Mouse (Mus musculus) retina, adult 2 months (tissue): ENCODE data around the gene Slc6a13.

Source experiments
- DNase-seq: peaks from one replicate; pipeline ENCODE4 v3.0.0-alpha.2; 2012; ENCODE audit warnings: low read depth, low spot score

The Slc6a13 gene

DNA sequence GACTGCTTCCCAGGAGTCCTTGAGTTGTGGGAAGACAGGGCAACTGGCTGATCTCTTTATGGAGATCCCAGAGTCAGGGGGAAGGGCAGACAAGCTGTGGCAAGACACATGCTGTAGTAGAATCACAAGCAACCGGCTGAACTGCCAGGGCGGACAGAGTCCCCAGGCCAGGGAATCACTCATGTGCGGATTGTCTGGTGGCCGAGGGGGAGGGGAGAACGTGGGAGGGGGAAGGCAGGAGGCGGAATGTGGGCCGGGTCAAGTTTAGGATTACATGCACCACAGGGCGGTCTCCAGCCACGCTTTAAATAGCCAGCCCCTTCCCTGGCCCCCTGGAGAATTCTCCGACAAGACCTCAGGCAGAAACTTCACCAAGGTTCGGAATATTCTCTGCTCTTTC is at the start of gene Slc6a13:
Gene Slc6a13, plus strand, starts transcription at position 274 of the 400 bp plus-strand sequence.
- no peak for DNase-seq

DNA sequence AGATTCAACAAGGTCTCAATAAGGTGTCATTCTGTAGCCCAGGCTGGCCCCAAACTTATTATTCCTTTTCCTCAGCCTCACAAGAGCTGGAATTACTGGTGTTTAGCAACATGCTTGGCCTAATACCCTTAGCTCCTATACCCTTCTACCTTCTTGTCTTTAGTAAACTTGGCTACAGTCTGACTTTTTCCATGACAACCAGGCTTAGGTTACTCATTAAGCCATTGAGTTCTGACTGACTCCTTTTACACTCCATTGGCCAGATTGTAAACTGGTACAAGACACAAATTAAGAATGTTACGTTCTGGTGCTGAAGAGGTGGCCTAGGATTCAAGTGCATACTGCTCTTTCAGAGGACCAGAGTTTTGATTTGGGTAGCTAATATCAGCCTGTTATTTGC is 49.6 kb upstream of the Slc6a13 start:
- DNase-seq: no peak

DNA sequence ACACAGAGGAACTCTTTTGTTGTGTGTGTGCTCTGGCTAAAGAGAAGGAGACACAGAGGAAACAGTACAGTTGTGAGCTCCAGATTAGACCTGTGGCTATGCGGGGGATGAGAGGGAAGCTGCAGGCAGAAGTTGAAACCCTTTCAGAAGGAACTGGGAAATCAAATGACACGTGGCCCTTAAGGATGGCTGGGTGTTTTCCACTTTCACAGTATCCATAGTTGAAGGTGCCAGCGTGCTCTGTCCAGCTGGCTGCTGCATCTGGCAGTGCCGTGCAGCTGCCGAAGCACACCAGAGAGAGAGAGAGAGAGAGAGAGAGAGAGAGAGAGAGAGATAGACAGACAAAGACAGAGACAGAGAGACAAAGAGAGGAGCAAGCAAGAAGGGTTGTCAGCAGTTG is 48.8 kb upstream of the Slc6a13 start:
- DNase-seq: no peak

DNA sequence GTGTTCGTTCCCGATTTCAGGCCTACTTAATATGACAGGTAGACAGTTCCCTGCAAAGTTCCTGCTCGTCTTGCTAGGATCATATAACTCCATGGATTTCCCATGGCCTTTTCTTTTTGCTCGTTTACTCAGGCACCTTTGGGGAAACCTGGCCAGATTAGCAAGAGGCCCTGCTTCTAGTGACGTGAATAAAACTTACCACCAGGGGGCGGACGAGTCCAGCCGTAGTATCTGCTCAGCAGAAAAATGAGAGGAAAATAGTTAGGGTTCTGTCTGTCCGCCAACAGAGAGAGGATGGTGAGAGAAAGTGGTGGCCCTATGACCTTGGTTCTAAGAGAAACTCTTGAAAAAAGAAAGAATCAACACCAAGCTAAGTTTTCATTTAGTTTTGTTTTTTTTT is 39.5 kb upstream of the Slc6a13 start:
- no peak for DNase-seq

DNA sequence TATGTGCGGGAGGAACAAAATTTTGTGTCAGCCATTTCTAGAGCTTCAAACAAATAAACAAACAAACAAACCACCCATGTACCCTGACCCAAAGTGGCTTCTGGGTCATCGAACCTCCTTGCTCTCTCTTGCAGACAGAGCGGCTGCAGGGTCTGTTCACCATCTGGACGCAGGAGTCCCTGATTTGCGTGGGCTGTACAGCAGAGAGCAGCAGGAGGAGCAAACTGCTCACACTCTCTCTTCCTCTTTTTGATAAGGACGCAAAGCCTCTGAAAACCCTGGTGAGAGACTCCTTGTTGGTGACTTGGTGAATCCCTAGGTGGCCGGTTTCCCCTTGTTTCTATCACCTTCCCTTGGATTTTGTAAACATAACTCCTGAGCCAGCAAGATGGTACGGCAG is 38.8 kb upstream of the Slc6a13 start:
- DNase-seq: no peak

DNA sequence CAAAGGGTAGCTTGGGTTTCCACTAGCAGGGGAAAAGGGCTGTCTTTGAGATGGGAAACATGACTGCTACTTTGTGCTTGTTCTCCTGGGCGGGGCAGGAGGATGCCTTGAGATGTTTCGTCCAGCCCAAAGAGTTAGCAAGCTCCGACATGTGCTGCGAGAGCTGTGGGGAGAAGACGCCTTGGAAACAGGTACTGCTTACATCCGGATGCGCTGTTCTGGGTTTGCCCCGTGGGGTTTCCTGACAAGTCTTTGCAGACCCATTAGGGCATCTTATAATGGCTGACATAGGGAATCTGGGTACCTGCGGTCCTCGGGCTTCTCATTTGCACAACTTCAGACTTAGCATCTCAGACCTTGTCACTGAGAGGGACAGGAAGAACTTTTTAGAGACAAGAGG is 38.0 kb upstream of the Slc6a13 start:
- no peak for DNase-seq

DNA sequence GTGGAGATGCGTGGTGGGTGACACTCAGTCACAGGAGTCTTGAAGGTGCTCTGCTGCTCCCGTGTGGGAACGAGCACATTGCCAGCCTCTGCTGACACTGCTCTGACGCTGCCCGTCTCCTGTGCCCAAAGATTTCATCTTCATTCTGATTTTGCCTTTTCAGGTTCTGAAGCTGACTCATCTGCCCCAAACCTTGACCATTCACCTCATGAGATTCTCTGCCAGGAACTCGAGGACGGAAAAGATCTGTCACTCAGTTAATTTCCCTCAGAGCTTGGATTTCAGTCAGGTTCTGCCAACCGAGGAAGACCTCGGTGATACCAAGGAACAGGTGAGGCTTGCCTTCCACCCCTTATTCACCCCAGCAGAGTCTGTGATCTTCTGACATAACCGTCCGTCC is 37.5 kb upstream of the Slc6a13 start:
- no peak for DNase-seq

DNA sequence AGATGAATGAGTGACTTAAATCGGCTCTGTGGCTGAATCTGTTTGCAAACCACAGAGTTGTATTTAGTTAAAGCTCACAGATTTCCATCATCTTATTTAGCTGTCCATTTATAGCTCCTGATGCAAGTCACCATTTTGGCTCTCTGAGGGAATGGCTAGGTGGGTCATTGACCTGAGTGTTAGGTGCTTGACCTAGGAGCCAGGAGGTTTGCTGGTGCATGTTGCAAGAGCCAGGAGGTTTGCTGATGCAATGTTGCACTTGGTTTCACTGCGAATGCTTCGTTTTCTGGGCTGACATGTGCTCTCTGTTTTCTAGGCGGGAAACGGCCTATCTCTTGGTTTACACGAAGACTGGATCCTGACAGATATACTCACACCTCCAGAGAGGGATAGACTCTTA is 29.9 kb upstream of the Slc6a13 start:
- no peak for DNase-seq

DNA sequence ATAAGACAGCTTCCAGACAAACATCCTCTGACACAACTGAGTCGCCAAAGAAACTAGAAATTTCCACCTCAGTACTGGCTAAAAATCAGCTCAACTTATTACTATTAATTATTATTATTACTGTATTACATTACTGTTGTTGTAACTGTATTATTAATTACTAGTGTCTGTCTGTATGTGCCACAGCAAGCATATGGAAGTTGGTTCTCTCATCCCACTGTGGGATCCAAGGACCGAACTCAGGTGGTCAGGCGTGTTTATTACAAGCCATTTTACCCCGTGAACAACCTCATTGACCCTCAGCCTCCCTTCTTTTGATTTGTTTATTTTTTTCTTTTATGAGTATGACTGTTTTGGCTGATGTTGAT is 28.3 kb upstream of the Slc6a13 start:
- no peak for DNase-seq

DNA sequence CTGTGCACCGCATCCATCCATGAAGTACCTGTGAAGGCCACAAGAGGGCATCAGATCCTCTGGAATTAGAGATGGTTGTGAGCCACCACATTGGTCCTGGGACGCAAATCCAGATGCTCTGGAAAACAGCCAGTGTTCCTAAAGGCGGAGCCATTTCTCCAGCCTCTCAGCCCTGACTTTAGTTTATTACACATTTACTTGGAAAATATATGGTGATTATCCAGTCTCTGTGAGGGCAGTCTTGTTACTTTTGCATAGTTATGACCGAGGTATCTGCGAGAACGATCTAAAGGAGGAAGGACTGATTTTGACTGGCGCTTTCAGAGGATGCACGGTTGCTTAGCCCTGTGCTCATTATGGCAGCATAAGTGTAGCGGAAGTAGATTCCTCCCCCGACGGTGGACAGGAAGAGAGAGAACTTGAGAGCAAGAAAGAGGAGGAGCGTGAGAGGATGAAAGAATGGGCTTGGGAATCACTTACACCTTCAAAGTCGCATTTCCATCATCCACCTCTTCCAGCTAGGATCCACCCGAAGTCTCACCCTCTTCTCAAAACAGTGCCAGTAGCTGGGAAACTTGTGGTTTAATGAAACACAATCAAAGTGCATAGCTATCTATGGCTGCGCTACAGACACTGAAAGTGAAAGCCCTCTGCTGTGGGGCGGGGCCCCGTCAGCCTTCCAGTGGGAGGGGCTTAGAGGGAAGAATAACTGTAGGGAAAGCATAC is 27.8 kb upstream of the Slc6a13 start:
- DNase-seq: peak; percentile 61

DNA sequence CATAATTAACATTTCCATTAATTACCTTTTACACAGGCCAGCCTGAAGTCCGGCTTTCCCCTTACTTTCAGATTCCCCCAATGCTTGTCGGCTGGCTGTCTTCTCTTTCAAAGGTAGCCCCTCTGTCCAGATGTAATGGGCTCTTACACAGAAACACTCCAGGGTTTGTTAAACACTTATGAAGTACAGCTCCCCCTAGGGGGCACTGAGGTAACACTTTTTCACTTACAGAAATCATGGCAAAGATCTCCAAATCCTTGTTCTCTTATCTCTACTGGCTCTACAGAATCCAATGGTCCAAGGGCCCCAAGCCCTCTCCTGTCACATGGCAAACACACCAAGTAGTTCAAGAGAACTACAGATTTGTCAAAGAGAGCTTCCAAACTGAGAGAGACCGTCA is 25.7 kb upstream of the Slc6a13 start:
- DNase-seq: peak; percentile 2

DNA sequence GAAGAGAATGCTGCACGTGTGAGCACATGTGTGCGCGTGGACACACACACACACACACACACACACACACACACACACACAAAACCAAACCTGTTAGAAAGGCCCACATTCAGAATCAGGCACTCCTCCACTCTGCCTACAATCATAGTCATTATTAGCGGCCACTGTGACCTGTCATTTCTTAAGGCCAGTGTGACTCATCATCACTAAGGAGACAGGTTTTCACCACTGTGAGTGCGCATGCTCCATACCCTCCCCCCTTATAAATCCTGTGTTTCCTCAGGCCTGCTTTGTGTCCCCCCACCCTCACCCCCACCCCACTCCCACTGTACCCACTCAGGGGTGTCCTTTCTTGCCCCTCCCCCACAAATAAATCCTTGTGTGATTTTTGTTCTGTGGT is 15.9 kb upstream of the Slc6a13 start:
- no peak for DNase-seq

DNA sequence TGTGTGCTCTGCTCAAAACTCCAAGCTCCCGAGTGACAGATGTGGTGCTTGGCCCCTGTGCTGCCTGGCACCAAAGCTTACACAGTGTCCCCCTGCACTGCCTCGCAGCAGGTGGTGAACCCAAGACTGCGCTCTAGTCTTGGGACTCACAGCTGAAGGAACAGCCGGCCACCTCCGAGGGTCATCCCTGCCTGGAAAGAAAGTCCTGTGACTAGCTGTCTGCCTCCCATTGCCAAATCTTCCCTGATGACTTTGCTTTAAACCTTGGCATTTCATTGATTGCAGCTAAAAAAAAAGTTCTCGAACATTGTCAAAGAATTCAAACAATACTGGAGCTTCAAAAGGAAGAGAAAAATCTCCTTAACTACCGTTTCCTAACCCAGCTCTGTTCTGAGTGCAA is 710 bp upstream of the Slc6a13 start:
- no peak for DNase-seq

DNA sequence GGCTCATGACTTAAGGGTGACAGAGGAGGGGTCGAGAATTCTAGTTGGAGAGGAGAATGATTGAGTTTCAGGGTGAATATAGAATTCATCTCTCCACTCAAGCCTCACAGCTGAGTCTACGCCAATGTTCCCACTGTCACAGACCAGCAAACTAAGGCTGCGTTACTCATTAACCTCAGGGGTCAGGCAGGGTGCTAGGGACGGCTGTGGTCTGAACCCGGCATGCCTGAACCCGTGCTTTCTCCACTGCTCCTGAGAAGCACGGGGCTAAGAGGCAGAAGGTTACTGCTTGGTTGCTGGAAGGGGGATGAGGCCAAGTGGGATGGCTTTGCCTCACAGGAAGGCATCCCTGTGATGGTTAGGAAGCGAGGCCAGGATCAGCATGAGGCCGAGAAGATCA is 477 bp downstream of the Slc6a13 start:
- DNase-seq: no peak

DNA sequence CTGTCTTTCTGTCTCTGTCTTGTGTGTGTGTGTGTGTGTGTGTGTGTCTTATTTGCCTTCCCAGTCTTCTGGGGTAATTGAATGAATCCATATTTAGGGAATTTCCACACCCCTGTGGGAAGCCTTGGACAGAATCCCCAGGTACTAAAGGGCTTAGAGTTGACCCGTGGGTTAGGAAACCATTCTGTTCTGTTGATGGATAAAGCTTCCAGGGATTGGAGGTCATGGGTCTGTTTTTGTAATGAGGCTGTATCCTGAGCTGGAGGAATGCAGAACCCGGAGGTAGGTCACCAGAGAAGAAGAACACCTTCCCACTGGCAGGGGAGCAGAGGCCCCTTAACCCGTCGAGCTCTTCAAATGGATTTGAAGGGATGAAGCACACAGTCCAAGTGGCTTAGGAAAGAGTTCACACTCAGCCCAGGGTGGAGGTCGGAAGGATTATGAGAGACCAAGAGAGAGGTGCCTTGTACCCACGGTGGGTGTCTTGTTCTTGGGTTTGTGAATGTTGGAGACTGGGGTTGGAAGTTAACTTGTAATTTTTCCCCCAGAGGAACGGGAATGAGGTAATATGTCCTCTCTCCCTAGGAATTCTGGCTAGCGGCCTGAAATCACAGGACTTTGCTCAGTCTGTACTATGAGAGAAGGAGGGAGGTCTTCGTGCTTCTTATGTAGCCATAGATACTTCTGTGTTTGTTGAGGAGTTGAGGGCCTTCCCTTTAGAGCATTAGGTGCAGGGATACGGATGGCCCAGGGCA is 3.6 kb downstream of the Slc6a13 start:
- DNase-seq: no peak

DNA sequence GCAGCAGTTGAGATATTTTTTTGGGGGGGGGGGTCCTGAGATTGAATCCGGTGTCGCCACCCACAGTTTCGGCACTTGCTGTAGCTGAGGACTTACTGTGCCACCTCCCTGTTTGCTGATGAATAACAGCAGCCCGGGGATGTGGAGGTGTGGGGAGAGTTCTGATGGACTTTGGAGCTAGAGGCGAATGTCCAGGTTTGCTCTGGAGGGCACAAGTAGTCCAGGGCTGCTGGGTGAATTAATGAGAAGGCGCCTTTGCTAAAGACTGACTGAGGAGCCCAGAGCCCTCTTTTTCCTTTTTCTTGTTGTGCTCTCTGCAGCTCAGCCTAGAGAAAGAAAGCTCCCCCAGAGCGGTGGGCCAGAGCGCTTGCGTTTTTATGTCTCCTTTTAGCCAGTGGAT is 4.6 kb downstream of the Slc6a13 start:
- no peak for DNase-seq

DNA sequence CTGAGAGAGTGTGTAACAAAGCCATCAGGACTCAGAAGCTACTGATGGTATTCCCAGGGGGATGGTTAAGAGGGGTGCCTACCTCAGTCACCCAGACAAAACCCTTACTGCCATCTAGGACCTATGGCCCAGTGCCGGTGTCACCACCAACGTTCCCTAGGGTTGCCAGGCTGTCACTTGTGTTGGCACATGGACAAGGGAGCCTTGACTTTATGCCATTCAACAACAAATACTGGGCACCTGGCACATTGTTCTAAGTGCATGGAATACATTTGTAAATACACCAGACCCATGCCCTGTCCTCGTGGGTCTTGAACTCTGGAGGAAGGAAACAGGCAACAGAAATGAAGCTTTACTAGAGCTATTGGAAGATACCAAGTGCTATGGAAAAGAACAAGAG is 5.5 kb downstream of the Slc6a13 start:
- no peak for DNase-seq

DNA sequence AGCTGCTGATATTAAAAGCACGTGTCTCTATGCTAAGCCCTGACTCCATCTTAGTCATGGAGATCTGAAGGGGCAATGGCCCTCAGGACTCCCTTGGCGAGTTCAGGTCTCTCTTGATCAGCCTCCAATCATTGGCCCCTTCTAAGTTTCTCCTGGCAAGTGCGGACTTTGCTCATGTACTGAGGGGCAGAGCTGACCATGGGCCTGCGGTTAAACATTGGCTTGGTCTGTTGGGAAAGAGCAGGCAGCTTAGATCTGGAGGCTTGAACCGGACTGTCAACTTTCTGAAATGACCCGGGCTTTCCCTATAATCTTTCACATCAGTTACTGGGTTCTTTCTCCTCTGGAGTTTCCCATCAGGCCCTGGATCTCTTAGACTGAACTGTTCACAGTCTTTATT is 11.0 kb downstream of the Slc6a13 start:
- DNase-seq: no peak

DNA sequence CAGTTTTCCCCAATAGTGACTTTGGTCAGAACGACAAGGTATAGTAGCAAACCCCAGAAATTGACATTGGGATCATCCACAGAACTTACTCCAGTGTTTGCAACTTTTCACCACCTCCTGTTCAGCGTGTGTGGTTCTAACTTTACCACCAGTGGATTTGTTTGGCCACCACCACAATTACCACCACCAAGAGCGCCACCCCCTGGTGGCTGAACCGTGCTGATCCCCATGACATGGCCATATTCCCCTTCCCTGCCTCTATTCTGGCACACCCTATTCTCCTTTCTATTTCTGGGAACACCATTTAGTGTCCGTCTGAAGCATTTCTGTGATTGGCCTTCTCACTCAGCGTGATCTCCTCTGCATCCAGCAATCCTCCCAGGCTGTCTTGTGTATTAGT is 19.1 kb downstream of the Slc6a13 start:
- DNase-seq: no peak

DNA sequence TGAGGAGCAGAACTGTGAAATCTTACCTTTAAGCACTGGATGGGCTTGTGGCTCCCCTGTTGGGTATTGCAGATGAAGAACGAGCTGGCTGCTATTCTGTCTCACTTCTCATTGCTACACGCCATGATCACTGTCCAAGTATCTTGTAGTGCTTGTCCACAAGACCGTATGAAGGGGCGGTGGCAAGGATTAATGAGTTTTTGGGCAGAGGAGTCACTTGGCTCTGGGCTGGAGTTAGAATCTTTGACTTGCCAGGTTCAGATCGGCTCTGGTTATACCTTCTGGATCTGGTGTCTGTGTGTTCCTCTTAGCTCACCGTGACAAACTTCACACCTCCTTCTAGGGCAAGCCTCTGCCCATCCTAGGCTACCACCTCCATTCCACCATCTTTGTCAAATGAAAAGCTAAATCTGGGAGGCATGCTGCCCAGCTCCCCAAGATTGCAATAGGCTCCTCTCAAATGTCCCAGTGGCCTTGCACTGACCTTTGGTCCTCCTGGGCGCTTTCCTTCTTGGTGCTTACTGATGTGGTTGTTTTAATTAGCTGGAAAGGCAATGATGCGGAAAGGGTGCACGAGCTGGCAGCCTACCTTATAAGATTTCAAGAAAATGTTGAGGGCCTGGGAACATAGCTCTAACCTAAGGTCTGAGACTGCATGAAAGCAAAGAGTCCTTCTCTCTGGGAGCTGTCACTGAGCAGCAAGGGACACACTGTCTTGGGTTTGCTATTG is 22.5 kb downstream of the Slc6a13 start:
- no peak for DNase-seq

DNA sequence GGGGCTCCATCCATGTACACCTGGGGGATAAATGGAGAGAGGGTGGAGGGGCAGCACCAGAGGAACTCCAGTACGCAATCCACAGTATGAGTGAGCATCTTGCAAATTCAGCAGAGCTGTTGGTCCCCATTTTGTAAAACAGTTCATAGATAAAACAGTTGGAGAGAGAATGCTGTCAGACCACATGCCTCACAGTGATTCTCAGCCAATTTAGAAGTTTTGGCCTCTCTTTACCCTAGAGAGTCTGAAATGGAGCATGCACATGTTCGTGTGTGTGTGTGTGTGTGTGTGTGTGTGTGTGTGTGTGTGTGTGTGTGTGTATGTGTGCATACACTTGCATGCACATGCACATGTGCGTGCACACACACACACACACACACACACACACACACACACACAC is 25.3 kb downstream of the Slc6a13 start:
- no peak for DNase-seq

DNA sequence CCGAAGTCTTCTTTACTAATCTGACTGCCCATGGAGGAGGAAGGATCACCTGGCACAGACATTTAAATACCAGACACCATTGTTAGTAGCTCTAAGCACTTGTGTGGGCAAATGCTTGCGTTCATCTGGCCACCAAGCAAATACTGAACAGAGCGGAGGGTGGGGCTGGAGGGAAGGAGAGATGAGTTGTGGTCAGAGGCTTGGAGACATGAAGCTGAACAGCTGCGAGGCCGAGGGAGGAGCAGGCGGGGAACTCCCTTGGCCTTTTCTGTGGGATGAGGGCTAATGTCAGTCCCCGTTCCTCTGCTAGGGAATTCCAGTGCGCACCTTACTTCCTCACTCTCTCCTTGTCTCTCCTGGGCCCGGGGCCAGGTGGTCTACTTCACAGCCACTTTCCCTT is 25.7 kb downstream of the Slc6a13 start:
- DNase-seq: no peak
